Mouse (Mus musculus) regulatory T cell (primary cell): Measurements from ENCODE around the gene Klf2.

Experiments used
- in situ Hi-C: fragments of 300-600 bp; cut with MboI, MseI; formaldehyde crosslinking; loops from one replicate; pipeline ENCODE4 v1.15.1; 2025; ENCODE audit warnings: high pct_unique_total_duplicates

The Klf2 gene

GRCm38 (mm10) chr8:72305210-72305905 is 13.5 kb upstream of the Klf2 start, which contains the start of gene Gm10282:
Gene Gm10282, minus strand, starts transcription at chr8:72305260.
- in situ Hi-C loops, result loop anchor here (5.0 kb wide), 1 partner anchor 38 kb away; no protein-coding TSS in a partner anchor

GRCm38 (mm10) chr8:72306913-72307312 is 11.9 kb upstream of the Klf2 start:
- in situ Hi-C loops, result loop anchor here (5.0 kb wide), 1 partner anchor 40 kb away; no protein-coding TSS in a partner anchor

GRCm38 (mm10) chr8:72308276-72308675 is 10.6 kb upstream of the Klf2 start:
- in situ Hi-C loops, result loop anchor here (5.0 kb wide), 1 partner anchor 41 kb away; no protein-coding TSS in a partner anchor

DNA sequence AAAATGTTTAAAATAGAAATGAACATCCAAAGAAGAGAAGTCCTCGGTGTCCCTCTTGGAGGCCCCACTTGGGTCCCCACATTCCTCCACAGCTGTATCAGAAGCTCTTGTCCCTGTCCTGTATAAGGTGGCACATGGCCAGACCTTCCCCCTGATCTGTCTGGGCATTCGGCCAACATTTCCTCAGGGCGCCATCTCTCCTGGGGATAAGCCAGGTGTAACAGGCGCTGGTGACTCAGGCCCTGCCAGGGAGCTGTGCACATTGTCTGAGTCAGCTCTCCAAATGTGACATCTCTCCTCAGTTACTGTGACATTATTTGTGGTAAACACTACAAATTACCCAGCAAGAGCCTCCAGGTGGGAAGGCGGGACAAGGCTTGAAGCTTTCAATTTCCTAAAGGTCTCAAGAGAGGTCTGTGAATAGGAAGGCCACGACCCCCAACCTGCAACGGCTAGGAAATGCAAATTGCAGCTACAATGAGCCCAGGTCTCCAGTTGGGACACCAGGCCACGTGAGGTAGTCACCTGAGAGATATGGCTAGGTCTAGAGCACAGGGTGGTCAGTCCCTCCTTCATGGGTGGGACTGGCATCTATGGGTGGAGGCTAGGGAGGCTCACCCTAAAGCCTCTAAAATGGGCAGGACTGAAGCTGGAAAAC is 7.9 kb upstream of the Klf2 start:
- in situ Hi-C loops, result no loop called here

DNA sequence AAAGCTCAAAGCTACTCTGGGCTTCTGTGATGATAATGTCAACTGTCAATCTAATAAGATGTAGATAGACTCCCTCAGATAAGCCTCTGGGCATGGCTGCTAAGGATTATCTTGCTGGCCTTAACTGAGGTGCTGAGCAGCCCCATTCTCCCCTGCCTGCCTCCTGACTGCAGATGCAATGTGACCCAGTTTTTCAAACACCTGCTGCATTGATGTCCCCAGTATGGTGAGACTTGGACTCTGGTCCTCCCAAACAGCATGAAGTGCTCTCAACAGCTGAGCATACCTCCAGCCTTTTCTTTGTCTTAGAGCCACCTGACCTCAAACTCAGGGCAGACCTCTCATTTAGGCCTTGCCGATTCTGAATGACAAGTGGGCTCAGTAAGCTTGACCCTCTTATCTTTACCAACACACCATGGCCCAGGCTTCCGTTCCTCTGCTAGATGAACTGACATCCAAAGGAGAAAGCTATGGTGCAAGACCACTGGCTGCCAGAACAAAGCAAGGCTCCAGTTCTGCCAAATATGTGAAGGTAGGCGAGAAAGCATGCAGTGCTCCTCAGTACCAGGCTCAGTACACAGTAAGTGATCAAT is 5.8 kb upstream of the Klf2 start:
- in situ Hi-C loops, result no loop called here

DNA sequence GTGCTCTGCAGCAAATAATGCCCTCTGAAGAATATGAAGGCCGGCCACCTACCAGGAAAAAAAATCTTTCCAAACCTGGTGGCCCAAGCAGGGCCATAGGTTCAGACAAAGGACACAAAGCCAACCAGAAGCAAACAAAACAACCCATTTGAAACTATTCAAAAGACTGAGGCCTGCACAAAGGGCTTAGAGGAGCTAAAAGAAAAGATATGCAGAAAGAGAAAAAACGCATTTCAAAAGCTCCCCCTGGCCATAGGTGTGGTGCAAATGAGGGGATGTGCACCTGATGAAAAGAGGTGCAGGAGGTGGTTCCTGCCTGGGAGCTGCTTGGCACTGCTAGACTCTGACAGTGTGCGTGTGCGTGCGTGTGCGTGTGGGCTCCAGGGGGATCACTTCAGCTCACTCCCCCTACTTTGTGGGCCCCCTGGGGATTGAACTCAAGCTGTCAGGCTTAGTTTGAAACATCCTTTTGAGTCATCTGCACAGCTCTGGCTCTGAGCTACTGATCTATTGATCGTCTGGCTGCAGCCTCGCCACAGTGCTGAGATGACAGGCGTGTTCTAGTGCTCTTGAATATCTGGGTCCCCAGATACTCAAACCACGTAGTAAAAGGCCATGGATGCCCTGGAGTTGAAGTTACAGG is 2.7 kb upstream of the Klf2 start:
- in situ Hi-C loops, result no loop called here

DNA sequence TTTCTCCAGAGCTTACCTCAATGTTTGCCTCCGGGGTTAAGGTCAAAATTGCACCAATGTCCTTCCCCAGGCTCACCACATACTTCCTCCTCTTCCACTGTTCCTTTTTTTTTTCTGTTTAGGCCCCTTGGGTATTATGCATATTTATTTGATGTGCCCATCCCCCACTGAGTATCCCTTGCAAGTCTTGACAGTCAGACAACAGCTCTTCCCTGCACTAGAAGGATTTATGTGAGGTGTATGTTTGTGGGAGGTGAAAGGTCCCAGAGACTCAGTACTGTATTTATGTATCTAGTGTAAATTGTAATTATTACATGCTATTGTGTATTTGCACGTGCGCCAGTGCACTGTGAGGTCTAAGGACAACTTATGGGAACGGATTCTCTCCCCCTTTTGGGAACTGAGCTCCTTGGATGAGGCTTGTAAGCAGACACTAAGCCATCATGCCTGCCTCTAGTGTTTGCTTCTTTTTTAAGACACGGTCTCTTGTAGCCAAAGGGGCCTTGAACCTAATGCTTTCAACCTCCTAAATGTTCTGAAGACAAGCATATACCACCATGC is 1.0 kb upstream of the Klf2 start:
- in situ Hi-C loops, result no loop called here

- in situ Hi-C loops, result no loop called here
Measured at GRCm38 (mm10) chr8:72319397-72319796, 564 bp downstream of the Klf2 start.

GRCm38 (mm10) chr8:72319921-72320802 is 1.3 kb downstream of the Klf2 start:
- in situ Hi-C loops, result loop anchor here (5.0 kb wide), 1 partner anchor 47 kb away; no protein-coding TSS in a partner anchor

DNA sequence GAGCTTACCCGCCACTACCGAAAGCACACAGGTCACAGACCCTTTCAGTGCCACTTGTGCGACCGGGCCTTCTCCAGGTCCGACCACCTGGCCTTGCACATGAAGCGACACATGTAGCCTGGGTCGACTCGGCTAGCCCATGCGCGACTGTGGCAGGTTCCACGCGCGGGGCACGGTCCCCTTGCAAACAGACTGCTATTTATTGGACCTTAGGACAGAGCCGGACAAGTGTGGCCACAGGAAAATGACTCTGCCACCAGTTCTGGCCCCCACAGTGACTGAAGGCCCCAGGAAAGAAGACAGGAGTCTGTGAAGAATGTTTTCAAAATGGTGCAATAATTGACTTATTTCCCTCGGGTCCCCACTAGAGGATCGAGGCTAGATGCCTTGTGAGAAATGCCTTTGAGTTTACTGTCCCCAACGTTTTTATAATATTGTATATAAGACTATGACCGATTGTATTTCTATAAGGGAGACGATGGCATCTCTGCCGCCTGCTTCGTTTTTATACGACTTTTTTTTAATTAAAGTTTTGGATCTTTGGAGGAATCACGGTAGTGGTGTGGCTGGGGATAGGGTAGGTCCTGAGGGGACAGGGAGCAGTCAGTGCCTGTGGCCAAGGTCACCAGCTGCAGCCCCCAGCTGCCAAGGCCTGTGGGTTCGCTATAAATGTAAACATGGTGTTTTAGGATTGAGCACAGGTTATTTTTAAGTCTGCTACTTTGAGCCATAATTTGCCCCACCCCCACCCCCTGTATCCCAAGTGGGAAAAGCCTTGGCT is 2.2 kb downstream of the Klf2 start:
- in situ Hi-C loops, result loop anchor here (5.0 kb wide), 1 partner anchor 46 kb away; no protein-coding TSS in a partner anchor

- in situ Hi-C loops, result loop anchor here (5.0 kb wide), 1 partner anchor 45 kb away; no protein-coding TSS in a partner anchor
Measured at GRCm38 (mm10) chr8:72321635-72322441, 3.0 kb downstream of the Klf2 start.

GRCm38 (mm10) chr8:72322471-72322889 is 3.6 kb downstream of the Klf2 start:
- in situ Hi-C loops, result loop anchor here (5.0 kb wide), 1 partner anchor 45 kb away; no protein-coding TSS in a partner anchor

GRCm38 (mm10) chr8:72323131-72323725 is 4.4 kb downstream of the Klf2 start:
- in situ Hi-C loops, result loop anchor here (5.0 kb wide), 1 partner anchor 44 kb away; no protein-coding TSS in a partner anchor

GRCm38 (mm10) chr8:72324036-72324706 is 5.3 kb downstream of the Klf2 start:
- in situ Hi-C loops, result loop anchor here (5.0 kb wide), 1 partner anchor 43 kb away; no protein-coding TSS in a partner anchor

GRCm38 (mm10) chr8:72324708-72325107 is 5.9 kb downstream of the Klf2 start:
- in situ Hi-C loops, result loop anchor here (5.0 kb wide), 1 partner anchor 43 kb away; no protein-coding TSS in a partner anchor

- in situ Hi-C loops, result no loop called here
Measured at GRCm38 (mm10) chr8:72329116-72329515, 10.3 kb downstream of the Klf2 start.

DNA sequence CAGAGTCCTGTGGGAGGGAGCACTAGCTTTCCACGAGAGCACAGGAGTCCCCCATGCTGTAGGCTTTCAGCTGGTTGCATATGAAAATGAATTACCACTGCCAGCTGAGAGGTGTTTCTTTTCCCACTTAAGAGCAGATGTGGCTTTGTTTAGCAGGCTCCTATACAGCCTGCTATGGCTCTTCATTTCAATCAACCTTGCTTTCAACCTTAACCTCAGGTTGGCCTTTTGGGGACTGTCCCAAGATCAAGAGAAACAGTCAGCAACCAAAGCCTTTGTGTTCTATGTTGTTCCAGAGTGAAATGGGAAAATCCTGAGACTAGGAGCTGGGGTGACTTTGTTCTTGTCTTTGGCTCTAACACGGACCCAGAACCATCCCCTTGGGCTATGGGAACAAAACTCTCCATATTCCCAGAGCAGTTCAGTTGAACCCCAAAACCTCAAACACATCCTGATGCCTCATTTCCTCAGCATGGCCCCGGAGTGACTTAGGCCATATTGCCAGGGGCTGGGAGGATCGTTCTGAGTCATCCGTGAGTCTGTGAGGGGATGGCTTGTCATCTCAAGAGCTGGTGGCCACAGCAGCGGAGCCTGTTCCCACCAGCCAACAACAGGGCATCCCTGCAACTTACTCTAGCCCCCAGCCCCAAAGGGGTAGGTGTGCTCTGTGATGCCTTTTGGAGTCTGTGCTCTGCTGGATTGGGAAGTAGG is 12.1 kb downstream of the Klf2 start:
- in situ Hi-C loops, result no loop called here
